Mouse (Mus musculus): ENCODE data around the gene Grip1.

DNA sequence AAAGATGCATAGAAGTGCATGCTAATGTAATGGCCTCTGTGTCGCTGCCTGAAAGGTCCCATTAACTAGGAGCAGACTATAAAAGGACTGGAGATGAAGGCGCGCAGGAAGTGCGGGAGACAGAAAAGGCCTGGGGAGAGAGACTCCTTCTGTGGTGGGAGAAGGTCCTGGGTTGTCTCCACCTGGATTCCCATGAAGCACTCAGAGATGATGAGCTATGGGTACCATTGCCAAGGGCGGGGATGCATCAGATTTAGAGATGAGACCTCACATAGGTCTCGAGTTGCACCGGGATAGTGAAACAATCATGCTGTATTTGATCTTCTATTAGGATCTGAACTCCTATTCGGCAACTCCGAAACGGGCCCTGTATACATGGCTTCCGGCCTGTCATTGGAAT, 212.8 kb downstream of the Grip1 start:
- no peak for TF ChIP-seq CTCF (IDR thresholded peaks at IDR 0.05; ENCODE audit: low read depth)
- no peak for TF ChIP-seq EP300 (IDR thresholded peaks at IDR 0.05; ENCODE audit: low read depth)

All from liver, postnatal 0 days (tissue).